Mouse (Mus musculus): Measurements from ENCODE around the gene 1700020L24Rik. TPM values are rescaled to one million over a fixed set of nuclear protein-coding genes. Genes with fewer than 3 reads are reported as not detected.

Gene 1700020L24Rik
- polyA plus RNA-seq, 1 experiment from 2014 or later = not detected

Other genes with a start within 250 kb of the 1700020L24Rik start
- 0.11 TPM in 1 of 2 replicates, not detected in the other for gene Slfn3, start 246.3 kb upstream of the 1700020L24Rik start, polyA plus RNA-seq (2015; fragmentation: Nextera tagmentation; extraction: Ambion mirVana)
- 0.12 and 0.15 TPM in 2 replicates for gene Slfn14, start 151.0 kb upstream of the 1700020L24Rik start, polyA plus RNA-seq (2015; fragmentation: Nextera tagmentation; extraction: Ambion mirVana)
- 109 and 116 TPM in 2 replicates for gene Ap2b1, start 138.7 kb upstream of the 1700020L24Rik start, polyA plus RNA-seq (2015; fragmentation: Nextera tagmentation; extraction: Ambion mirVana)
- gene Pex12, start 135.1 kb upstream of the 1700020L24Rik start, polyA plus RNA-seq (2015; fragmentation: Nextera tagmentation; extraction: Ambion mirVana) = 21.0 and 21.1 TPM in 2 replicates
- 12.0 and 21.1 TPM in 2 replicates for gene Rasl10b, start 28.5 kb upstream of the 1700020L24Rik start, polyA plus RNA-seq (2015; fragmentation: Nextera tagmentation; extraction: Ambion mirVana)
- 0.17 and 0.23 TPM in 2 replicates for gene Gas2l2, start 8.2 kb upstream of the 1700020L24Rik start, polyA plus RNA-seq (2015; fragmentation: Nextera tagmentation; extraction: Ambion mirVana)
- gene Mmp28, start 25.4 kb downstream of the 1700020L24Rik start, polyA plus RNA-seq (2015; fragmentation: Nextera tagmentation; extraction: Ambion mirVana) = 2.5 and 3.6 TPM in 2 replicates
- gene Taf15, start 35.4 kb downstream of the 1700020L24Rik start, polyA plus RNA-seq (2015; fragmentation: Nextera tagmentation; extraction: Ambion mirVana) = 17.6 and 19.9 TPM in 2 replicates
- gene Heatr9, start 84.5 kb downstream of the 1700020L24Rik start, polyA plus RNA-seq (2015; fragmentation: Nextera tagmentation; extraction: Ambion mirVana) = not detected in 2 replicates
- gene Ccl5, start 92.8 kb downstream of the 1700020L24Rik start, polyA plus RNA-seq (2015; fragmentation: Nextera tagmentation; extraction: Ambion mirVana) = not detected in 2 replicates
- gene Ccl9, start 141.0 kb downstream of the 1700020L24Rik start, polyA plus RNA-seq (2015; fragmentation: Nextera tagmentation; extraction: Ambion mirVana) = 1.2 TPM in 2 replicates
- gene Ccl6, start 155.4 kb downstream of the 1700020L24Rik start, polyA plus RNA-seq (2015; fragmentation: Nextera tagmentation; extraction: Ambion mirVana) = 0.67 and 1.0 TPM in 2 replicates
- not detected in 2 replicates for gene Rpl9-ps1, start 207.9 kb downstream of the 1700020L24Rik start, polyA plus RNA-seq (2015; fragmentation: Nextera tagmentation; extraction: Ambion mirVana)
- 0.64 and 0.65 TPM in 2 replicates for gene Ccl3, start 211.7 kb downstream of the 1700020L24Rik start, polyA plus RNA-seq (2015; fragmentation: Nextera tagmentation; extraction: Ambion mirVana)
- 0.32 TPM in 1 of 2 replicates, not detected in the other for gene Ccl4, start 224.9 kb downstream of the 1700020L24Rik start, polyA plus RNA-seq (2015; fragmentation: Nextera tagmentation; extraction: Ambion mirVana)

All from midbrain, embryonic 13.5 days (tissue).